Mouse (Mus musculus): ENCODE results near the gene Enpp6.

GRCm38 (mm10) chr8:46984647-46985046 is 2.0 kb upstream of the Enpp6 start:
- TF ChIP-seq CTCF (IDR thresholded peaks at IDR 0.05; ENCODE audit: low read depth, low read length) (no peak), POLR2A (IDR thresholded peaks at IDR 0.05; ENCODE audit: extremely low read depth, insufficient read depth, low read length) (no peak)

All from liver, adult 2 months (tissue).